Mouse (Mus musculus) erythroblast, embryonic 14.5 days (primary cell): ENCODE measurements around the gene Xrcc2.

Source experiments
- GATA1 ChIP-seq: IDR thresholded peaks from 2 replicates; pipeline ENCODE4 v1.6.1; 2012; ENCODE audit warnings: low read length, inconsistent platforms, mixed read lengths
- TAL1 ChIP-seq: IDR thresholded peaks from 3 replicates; pipeline ENCODE4 v1.6.1; 2012; ENCODE audit warnings: low read length, inconsistent platforms, mixed read lengths

DNA sequence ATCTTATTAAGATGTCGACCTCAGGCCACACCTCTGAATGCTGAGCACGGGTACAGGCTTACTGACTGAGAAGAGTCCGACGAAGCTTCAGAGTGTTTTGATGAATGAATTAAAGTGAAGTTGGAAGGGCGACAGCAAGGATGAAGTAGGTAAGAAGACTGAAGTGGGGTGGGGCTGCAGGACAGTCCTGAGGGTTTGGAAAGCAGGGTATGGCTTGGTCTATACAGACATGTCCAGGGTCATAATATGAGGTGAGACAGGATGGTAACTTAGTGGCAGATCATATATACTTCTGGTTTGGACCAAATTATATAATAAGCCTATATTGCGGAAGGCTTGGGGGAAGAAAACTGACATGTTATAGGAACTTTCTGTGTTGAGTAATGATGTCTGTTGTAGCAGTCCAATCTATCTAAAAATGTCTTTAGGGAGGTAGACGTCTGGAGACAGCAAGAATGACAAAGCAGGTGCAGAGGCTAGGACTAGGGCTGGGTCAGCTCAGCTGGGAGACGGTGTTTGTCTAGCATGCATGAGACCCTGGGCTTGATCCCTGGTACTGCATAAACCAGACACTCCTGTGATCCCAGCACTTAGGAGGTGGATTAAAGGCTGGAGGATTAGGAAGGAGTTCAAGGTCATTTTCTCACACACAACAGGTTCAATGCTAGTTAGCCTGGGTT lies 48.1 kb upstream of the Xrcc2 start:
- no peak for TF ChIP-seq GATA1
- no peak for TF ChIP-seq TAL1
